ENCODE assay signal across 9 mouse cellular contexts in the genomic region with DNA sequence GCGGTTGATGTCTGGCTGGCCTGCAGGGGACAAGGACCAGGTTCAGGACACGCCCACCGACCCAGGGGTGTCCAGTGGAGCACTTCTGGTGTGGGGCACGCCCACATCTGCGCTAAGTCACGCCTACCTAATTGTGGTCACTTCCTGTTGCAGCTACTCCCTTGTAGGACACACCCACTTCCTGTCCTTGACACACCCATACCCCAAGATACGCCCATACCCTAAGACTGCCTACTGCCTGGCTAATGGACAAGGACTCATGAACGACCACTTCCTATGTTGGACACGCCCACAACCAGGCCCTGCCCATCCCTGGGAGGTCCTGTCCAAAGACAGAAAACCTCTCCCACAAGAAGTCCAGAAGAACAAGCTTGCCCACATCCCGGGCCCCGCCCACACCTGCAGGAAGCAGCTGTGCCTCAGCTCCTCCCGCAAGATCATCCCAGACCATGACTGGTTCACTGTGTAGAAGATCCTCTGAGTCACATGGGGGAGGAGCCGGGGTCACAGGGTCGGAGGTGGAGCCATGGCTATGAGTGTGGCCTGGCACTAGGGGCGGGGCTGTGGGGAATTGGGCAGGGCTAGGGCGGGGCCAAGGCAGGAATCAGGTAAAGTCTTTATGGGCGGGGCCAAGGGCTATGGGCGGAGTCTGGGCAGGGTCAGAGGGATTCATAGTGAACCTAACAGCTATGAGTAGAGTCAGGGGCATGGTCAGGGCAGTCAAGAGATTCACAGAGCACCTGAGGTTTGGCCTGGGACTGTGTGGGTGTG. TPM values are rescaled to one million over a fixed set of nuclear protein-coding genes. Genes with fewer than 3 reads are reported as not detected.
DNase-seq lines count a peak whose midpoint lies in the region; ATAC-seq and TF ChIP-seq lines count a peak whose summit lies in the region.
"Had no signal": no experiment of that assay in that cellular context is flagged by ENCODE, and none has a peak within 500 bp of the region (broad histone marks: within the 10 kb centered on the region; RNA-seq: fewer than 3 reads in every experiment).

No protein-coding gene starts in this region.

- dilution Hi-C loops in CH12.LX (cut with MboI; ENCODE audit: extremely low pct_ligation_motif_present, extremely low pct_unique_long_range_greater_than_20kb, low sequenced_read_pairs), result no loop called here

- DNase-seq in adrenal gland, adult (ENCODE audit: inconsistent age in 2 of 2, low spot score in 1 of 2), result peak; percentile 27 to 49
- no peak for DNase-seq in adrenal gland, postnatal 25 days
- DNase-seq in layer of hippocampus, adult 9-11 months, result peak; percentile 16
- DNase-seq in layer of hippocampus, adult 18-20 months (ENCODE audit: low spot score in 2 of 2), result no peak
- peak; percentile 39 for DNase-seq in CH12.LX (ENCODE audit: extremely low read depth)
- no peak for DNase-seq in urinary bladder, postnatal 25 days (ENCODE audit: low spot score)
- DNase-seq: embryo, embryonic 11 days had no signal

- TF ChIP-seq RAD21 in CH12.LX (IDR thresholded peaks at IDR 0.05; ENCODE audit: low read depth, low read length), result no peak

- in situ Hi-C loops in CH12.LX (cut with MboI; ENCODE audit: low pct_ligation_motif_present, low pct_unique_long_range_greater_than_20kb, low sequenced_read_pairs), result no loop called here

- TF ChIP-seq CTCF in CH12.LX (conservative IDR thresholded peaks at IDR 0.05 in 1 of 2, IDR thresholded peaks at IDR 0.05 in 1 of 2; ENCODE audit: low read depth in 2 of 2, low read length in 2 of 2), result no peak

- TF ChIP-seq POLR2A in CH12.LX (IDR thresholded peaks at IDR 0.05; ENCODE audit: low read depth, low read length), result no peak

- H3K4me2 ChIP-seq in CH12.LX (ENCODE audit: insufficient read depth, low read depth, poor library complexity, severe bottlenecking), result no peak overlapping the region
- H3K4me2 ChIP-seq in hindbrain, embryonic 12.5 days (replicated peaks), result no peak overlapping the region

- H3K4me3 ChIP-seq in CH12.LX (replicated peaks in 1 of 3; ENCODE audit: low read depth in 2 of 3, low read length in 2 of 3, poor library complexity in 1 of 3), result no peak overlapping the region
- H3K4me3 ChIP-seq in hindbrain, embryonic 12.5 days, result no peak overlapping the region

- peaks cover 53% of the 10 kb centered on the region for H3K9me3 ChIP-seq in CH12.LX (replicated peaks; ENCODE audit: low read length)
- H3K9me3 ChIP-seq in hindbrain, embryonic 12.5 days (replicated peaks), result peaks cover 71% of the 10 kb centered on the region

- H3K79me2 ChIP-seq in CH12.LX (replicated peaks; ENCODE audit: control insufficient read depth, extremely low read depth, insufficient read depth, poor library complexity, severe bottlenecking), result no peaks in the 10 kb centered on the region

- H3K9ac ChIP-seq in CH12.LX (ENCODE audit: insufficient read depth, low read depth), result no peak overlapping the region
- H3K9ac ChIP-seq in hindbrain, embryonic 12.5 days, result no peak overlapping the region

- 66% methylated on average over 18 of the region's 18 CpGs for WGBS in hindbrain, embryonic 12.5 days

- no peaks in the 10 kb centered on the region for H3K27me3 ChIP-seq in CH12.LX (replicated peaks)
- no peaks in the 10 kb centered on the region for H3K27me3 ChIP-seq in hindbrain, embryonic 12.5 days

- H3K4me1 ChIP-seq in CH12.LX (ENCODE audit: control insufficient read depth in 1 of 2, insufficient read depth in 2 of 2), result peaks cover 2 to 6% of the 10 kb centered on the region in 2 experiments; a peak in 2 of 4 replicates
- H3K4me1 ChIP-seq in hindbrain, embryonic 12.5 days, result no peaks in the 10 kb centered on the region

- TF ChIP-seq EP300 in CH12.LX (IDR thresholded peaks at IDR 0.05; ENCODE audit: low read length), result no peak

- peaks cover 43 to 67% of the 10 kb centered on the region in 2 experiments for H3K36me3 ChIP-seq in CH12.LX (replicated peaks in 1 of 2; ENCODE audit: control insufficient read depth in 1 of 2, insufficient read depth in 1 of 2, low read length in 1 of 2)
- peaks cover 41% of the 10 kb centered on the region for H3K36me3 ChIP-seq in hindbrain, embryonic 12.5 days

- ATAC-seq in granulocyte monocyte progenitor cell, adult 5-6 weeks (replicated peaks; ENCODE audit: poor library complexity, severe bottlenecking), result 0 out of 2 replicates have a peak, but pooled peaks have one; percentile 0
- ATAC-seq in hindbrain, embryonic 12.5 days (ENCODE audit: low FRiP score), result no peak

- H3K27ac ChIP-seq in CH12.LX (ENCODE audit: insufficient read depth, low read depth), result no peak overlapping the region
- H3K27ac ChIP-seq in hindbrain, embryonic 12.5 days, result no peak overlapping the region

TF ChIP-seq in CH12.LX, 34 proteins besides CTCF, POLR2A, EP300 and RAD21:
- no peak for TF ChIP-seq MAFK (IDR thresholded peaks at IDR 0.05; ENCODE audit: insufficient replicate concordance, low read length)
- no peak for TF ChIP-seq NRF1 (IDR thresholded peaks at IDR 0.05; ENCODE audit: low read depth, low read length)
- TF ChIP-seq BHLHE40 (IDR thresholded peaks at IDR 0.05; ENCODE audit: low read depth, low read length), result no peak
- TF ChIP-seq MAX (IDR thresholded peaks at IDR 0.05; ENCODE audit: low read length), result no peak
- TF ChIP-seq ETS1 (conservative IDR thresholded peaks at IDR 0.05; ENCODE audit: low read depth, low read length), result no peak
- no peak for TF ChIP-seq MYC (IDR thresholded peaks at IDR 0.05; ENCODE audit: low read depth, low read length)
- no peak for TF ChIP-seq SMC3 (IDR thresholded peaks at IDR 0.05; ENCODE audit: low read depth, low read length)
- TF ChIP-seq JUN (IDR thresholded peaks at IDR 0.05; ENCODE audit: insufficient read depth, low read depth, low read length), result no peak
- TF ChIP-seq IRF4 (IDR thresholded peaks at IDR 0.05; ENCODE audit: low read depth, low read length), result no peak
- no peak for TF ChIP-seq TBP (conservative IDR thresholded peaks at IDR 0.05; ENCODE audit: low read depth, low read length)
- no peak for TF ChIP-seq RCOR1 (conservative IDR thresholded peaks at IDR 0.05; ENCODE audit: low read depth, low read length)
- no peak for TF ChIP-seq HCFC1 (IDR thresholded peaks at IDR 0.05; ENCODE audit: low read depth, low read length)
- TF ChIP-seq JUND (conservative IDR thresholded peaks at IDR 0.05; ENCODE audit: low read depth, low read length), result no peak
- no peak for TF ChIP-seq ELF1 (IDR thresholded peaks at IDR 0.05; ENCODE audit: low read depth, low read length)
- no peak for TF ChIP-seq ZNF384 (IDR thresholded peaks at IDR 0.05; ENCODE audit: low read depth, low read length)
- no peak for TF ChIP-seq USF2 (conservative IDR thresholded peaks at IDR 0.05; ENCODE audit: low read depth, low read length)
- TF ChIP-seq CHD1 (IDR thresholded peaks at IDR 0.05; ENCODE audit: low read depth, low read length), result no peak
- TF ChIP-seq ZKSCAN1 (IDR thresholded peaks at IDR 0.05; ENCODE audit: borderline replicate concordance, low read depth, low read length), result no peak
- TF ChIP-seq MXI1 (IDR thresholded peaks at IDR 0.05; ENCODE audit: low read depth, low read length), result no peak
- TF ChIP-seq KAT2A (IDR thresholded peaks at IDR 0.05; ENCODE audit: insufficient replicate concordance, low read length), result no peak

RNA-seq across cellular contexts. Expression of gene Crlf2, which starts 5.4 kb away (rescaled TPM):
- total RNA-seq in adrenal gland, postnatal 25 days (2021), result 42.8 and 45.0 TPM in 2 replicates
- total RNA-seq in layer of hippocampus, adult 18-20 months (2021), result 10 to 100 TPM; 28.7 to 32.7 TPM
- total RNA-seq in CH12.LX (2012; rRNA removed), result 25.4 and 32.5 TPM in 2 replicates
- total RNA-seq in CH12.LX (2014; rRNA removed), result 9.3 and 10.5 TPM in 2 replicates
- 22.2 and 22.6 TPM in 2 replicates for polyA plus RNA-seq in CH12.LX (2012; ENCODE audit: insufficient read length, low read depth)
- total RNA-seq in granulocyte monocyte progenitor cell, adult 5-6 weeks (2014; fragmentation: Nextera tagmentation), result 7.5 and 25.7 TPM in 2 replicates
- 18.1 and 23.7 TPM in 2 replicates for total RNA-seq in granulocyte monocyte progenitor cell, adult 5-6 weeks (2017)
- polyA plus RNA-seq in hindbrain, embryonic 12.5 days (2016; fragmentation: Nextera tagmentation; extraction: Ambion mirVana), result 8.8 and 9.0 TPM in 2 replicates

Comparison
In these comparisons a context has a peak if more than half of its experiments do, and no peak if none do; other contexts are left out.
1. DNase-seq: peak in adrenal gland, adult (2 of 2), layer of hippocampus, adult 9-11 months (single experiment) and CH12.LX (single experiment); none in adrenal gland, postnatal 25 days (single experiment), layer of hippocampus, adult 18-20 months (0 of 2) and urinary bladder, postnatal 25 days (single experiment).